Mouse (Mus musculus) Muller cell, postnatal 12 days (primary cell): ENCODE measurements at regions not wholly inside any gene's neighbourhood (a gene's known extent, or its start where the extent isn't known, plus 50 kb on each side); places are given as distances from the start of the nearest gene placed in this dataset.

Source experiments
- DNase-seq: peaks from one replicate; pipeline ENCODE4 v3.0.0-alpha.2; 2015; ENCODE audit errors: inconsistent ontology term

GRCm38 (mm10) chr15:34775714-34776113, 418.0 kb upstream of the 9430069I07Rik start:
- DNase-seq: no peak

- DNase-seq: no peak
Measured at GRCm38 (mm10) chr15:34751746-34752145, 394.1 kb upstream of the 9430069I07Rik start.

DNA sequence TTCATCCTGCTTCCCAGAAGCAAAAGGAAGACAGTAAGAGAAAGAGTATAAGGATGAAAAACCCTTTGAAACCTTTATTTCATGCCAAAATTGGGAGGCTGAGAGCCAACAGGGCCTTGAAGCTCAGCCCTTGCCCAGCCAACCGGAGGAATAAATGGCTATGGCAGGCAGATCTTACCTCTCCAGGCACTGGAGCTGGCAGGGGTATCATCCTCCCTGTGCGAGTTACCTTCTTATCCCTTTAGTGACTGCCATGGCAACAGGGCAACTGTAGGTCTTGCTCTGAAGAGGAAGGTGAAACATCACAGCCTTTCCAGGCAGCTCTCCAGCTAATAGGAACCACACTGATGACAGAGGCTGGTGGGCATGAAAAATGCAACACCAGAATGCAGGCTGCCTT, 393.3 kb upstream of the 9430069I07Rik start:
- DNase-seq: no peak

DNA sequence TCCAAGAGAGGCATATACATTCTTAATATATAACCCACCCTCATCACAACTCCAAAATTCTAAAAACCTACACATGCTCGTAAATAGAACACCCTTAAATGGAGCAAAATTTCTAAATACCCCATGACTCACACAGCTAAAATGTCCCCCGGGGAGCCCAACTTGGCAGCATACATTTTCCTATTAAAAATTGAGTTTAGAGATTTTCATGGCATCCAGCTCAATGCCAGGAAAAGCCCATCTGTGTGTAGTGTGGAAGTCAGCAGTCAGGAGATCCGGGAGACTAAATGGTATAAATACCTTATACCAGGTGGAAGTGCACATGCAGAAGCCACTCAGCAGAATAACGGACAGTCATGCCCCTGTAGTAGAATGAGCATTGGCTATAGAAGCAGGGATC, 389.4 kb upstream of the 9430069I07Rik start:
- peak; percentile 88 for DNase-seq

- peak; percentile 98 for DNase-seq
Measured at GRCm38 (mm10) chr15:34743130-34743782, 385.6 kb upstream of the 9430069I07Rik start.

GRCm38 (mm10) chr15:34741488-34741887, 383.8 kb upstream of the 9430069I07Rik start:
- DNase-seq: no peak
